Mouse (Mus musculus) midbrain, embryonic 14.5 days (tissue): ENCODE results near the gene Tmem198. TPM values are rescaled to one million over a fixed set of nuclear protein-coding genes. Genes with fewer than 3 reads are reported as not detected.
A peak's percentile ranks its signal among the peaks of the same experiment; 100 is the strongest.

ENCODE experiments used
- ATAC-seq: fragments of 200-750 bp; cut with Nextera tagmentation; 2 replicates; pipeline ENCODE4 v1.8.0; 2017; ENCODE audit warnings: moderate number of reproducible peaks, moderate library complexity; ENCODE audit not compliant: low FRiP score, low TSS enrichment
- DNase-seq: peaks from one replicate; pipeline ENCODE4 v3.0.0-alpha.2; 2015
- H3K27ac ChIP-seq: fragments of 300-500 bp; sonication (generic); replicated peaks from 2 replicates; pipeline ENCODE4 v1.5.1; 2014; ENCODE audit warnings: mild to moderate bottlenecking, low read depth, low read length, moderate library complexity
- H3K27me3 ChIP-seq: fragments of 300-500 bp; sonication (generic); 2 replicates; pipeline ENCODE4 v1.6.1; 2014; ENCODE audit warnings: low read length, control low read depth, mixed read lengths; ENCODE audit not compliant: control insufficient read depth, insufficient read depth
- H3K36me3 ChIP-seq: fragments of 300-500 bp; sonication (generic); 2 replicates; pipeline ENCODE4 v1.6.1; 2014; ENCODE audit warnings: low read length, control low read depth; ENCODE audit not compliant: control insufficient read depth, insufficient read depth
- H3K4me1 ChIP-seq: fragments of 300-500 bp; sonication (generic); 2 replicates; pipeline ENCODE4 v1.6.1; 2014; ENCODE audit warnings: mild to moderate bottlenecking, antibody characterized with exemption, low read length, control low read depth; ENCODE audit not compliant: control insufficient read depth, insufficient read depth
- H3K4me2 ChIP-seq: fragments of 300-500 bp; sonication (generic); 2 replicates; pipeline ENCODE4 v1.6.1; 2014; ENCODE audit warnings: mild to moderate bottlenecking, low read length, moderate library complexity
- H3K4me3 ChIP-seq: fragments of 300-500 bp; sonication (generic); replicated peaks from 2 replicates; pipeline ENCODE4 v1.5.1; 2014; ENCODE audit warnings: low read depth, low read length
- H3K9ac ChIP-seq: fragments of 300-500 bp; sonication (generic); replicated peaks from 2 replicates; pipeline ENCODE4 v1.6.1; 2014; ENCODE audit warnings: mild to moderate bottlenecking, low read length, moderate library complexity
- H3K9me3 ChIP-seq: fragments of 300-500 bp; sonication (generic); 2 replicates; pipeline ENCODE4 v1.6.1; 2016; ENCODE audit warnings: low read length, control low read depth, mixed read lengths; ENCODE audit not compliant: control insufficient read depth
- WGBS: fragments of 180-500 bp; shearing (Covaris S2); extraction: QIAGEN DNeasy Blood & Tissue Kit; methylation state at CpG from one replicate; pipeline ENCODE4 v1.1.7; 2014; 5-methylcytosine and 5-hydroxymethylcytosine counted together
- polyA plus RNA-seq: library from polyadenylated mRNA; unstranded; fragments of >200 nt; fragmentation: Nextera tagmentation; extraction: Ambion mirVana; gene quantifications from 2 replicates; pipeline ENCODE4 v1.2.1, GENCODE M21; 2014

The Tmem198 gene
- polyA plus RNA-seq, 1 experiment from 2014 or later = 42.9 TPM

- ATAC-seq (peak; percentile 70), DNase-seq (peak; percentile 84)
- H3K9ac ChIP-seq = peak overlapping the region; percentile 45; the same call in 1 of the 2 replicates
- no peak overlapping the region for H3K27ac ChIP-seq
- peaks cover 50% of the 10 kb centered on the region for H3K36me3 ChIP-seq
- H3K4me1 ChIP-seq = peaks cover 18% of the 10 kb centered on the region
- peak overlapping the region; percentile 45 for H3K4me3 ChIP-seq
- 1% methylated on average over 62 of the region's 62 CpGs for WGBS
- H3K4me2 ChIP-seq = peak overlapping the region; percentile 86
- no peaks in the 10 kb centered on the region for H3K9me3 ChIP-seq
- peaks cover 46% of the 10 kb centered on the region for H3K27me3 ChIP-seq
Observed at GRCm38 (mm10) chr1:75487405-75488161, 8.3 kb downstream of the Tmem198 start.

DNA sequence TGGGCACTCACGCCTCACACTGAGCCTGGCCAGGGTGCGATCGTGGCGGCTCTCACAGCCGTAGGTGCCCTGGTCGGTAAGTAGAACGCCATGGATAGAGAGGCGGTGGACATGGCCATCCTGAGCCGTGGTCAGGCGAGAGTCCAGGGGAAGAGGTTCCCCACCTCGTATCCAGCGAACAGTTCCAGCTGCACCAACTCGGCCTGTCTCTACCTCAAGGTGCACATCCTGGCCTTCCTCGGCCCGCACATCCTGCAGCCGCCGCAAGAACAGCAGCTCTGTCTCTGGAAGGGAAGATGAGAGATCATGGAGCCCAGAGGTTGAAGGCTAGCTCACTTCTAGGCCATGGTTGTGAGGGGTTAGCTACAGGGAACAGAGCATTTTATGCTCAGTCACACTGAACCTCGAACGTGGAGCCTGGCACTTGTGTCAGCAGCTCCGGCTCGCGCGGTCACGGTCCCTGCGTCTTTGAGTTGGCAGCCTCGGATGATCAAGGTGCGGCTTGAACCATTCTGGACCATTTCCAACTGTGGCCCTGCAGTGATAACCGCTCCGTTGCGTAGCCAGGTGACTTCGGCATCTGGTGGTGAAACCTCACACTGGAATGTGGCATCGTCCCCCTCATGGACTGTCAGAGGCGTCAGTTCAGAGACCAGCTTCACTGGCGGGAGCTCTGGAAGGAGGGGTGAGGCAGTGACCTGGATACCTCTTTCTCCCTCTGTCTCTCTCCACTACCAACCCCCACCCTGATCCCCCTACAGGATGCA is 11.6 kb downstream of the Tmem198 start:
- H3K4me3 ChIP-seq = no peak overlapping the region
- peaks cover 16% of the 10 kb centered on the region for H3K36me3 ChIP-seq
- no peaks in the 10 kb centered on the region for H3K9me3 ChIP-seq
- no peak overlapping the region for H3K27ac ChIP-seq
- H3K4me1 ChIP-seq = peaks cover 21% of the 10 kb centered on the region
- no peak overlapping the region for H3K4me2 ChIP-seq
- H3K9ac ChIP-seq = no peak overlapping the region
- ATAC-seq (no peak), DNase-seq (no peak)
- WGBS = 83% methylated on average over 34 of the region's 34 CpGs
- peaks cover 28% of the 10 kb centered on the region for H3K27me3 ChIP-seq

- Histone ChIP-seq H3K4me1 (0 out of 2 replicates have a peak, but pooled peaks cover 10% of the 10 kb centered on the region), H3K9ac (no peak overlapping the region), H3K4me3 (no peak overlapping the region), H3K9me3 (no peaks in the 10 kb centered on the region), H3K27ac (no peak overlapping the region), H3K36me3 (peaks cover 12% of the 10 kb centered on the region), H3K27me3 (peaks cover 13% of the 10 kb centered on the region), H3K4me2 (no peak overlapping the region)
- WGBS = 39% methylated on average over 24 of the region's 24 CpGs
- ATAC-seq (no peak), DNase-seq (no peak)
Observed at GRCm38 (mm10) chr1:75492579-75493170, 13.3 kb downstream of the Tmem198 start.

GRCm38 (mm10) chr1:75494878-75495548 is 15.7 kb downstream of the Tmem198 start:
- H3K4me2 ChIP-seq = no peak overlapping the region
- no peak overlapping the region for H3K4me3 ChIP-seq
- H3K27me3 ChIP-seq = no peaks in the 10 kb centered on the region
- WGBS = 36% methylated on average over 12 of the region's 12 CpGs
- no peaks in the 10 kb centered on the region for H3K9me3 ChIP-seq
- peaks cover 26% of the 10 kb centered on the region for H3K36me3 ChIP-seq
- peak; percentile 81 for DNase-seq
- H3K4me1 ChIP-seq = 0 out of 2 replicates have a peak, but pooled peaks cover 3% of the 10 kb centered on the region
- no peak for ATAC-seq
- H3K9ac ChIP-seq = no peak overlapping the region
- no peak overlapping the region for H3K27ac ChIP-seq

- Histone ChIP-seq H3K36me3 (peaks cover 37% of the 10 kb centered on the region), H3K27ac (no peak overlapping the region), H3K4me1 (0 out of 2 replicates have a peak, but pooled peaks cover 3% of the 10 kb centered on the region), H3K9me3 (no peaks in the 10 kb centered on the region), H3K27me3 (0 out of 2 replicates have a peak, but pooled peaks cover 5% of the 10 kb centered on the region), H3K4me3 (no peak overlapping the region), H3K9ac (no peak overlapping the region), H3K4me2 (no peak overlapping the region)
- no peak for DNase-seq
- ATAC-seq = no peak
- WGBS = 90% methylated on average over 4 of the region's 4 CpGs
Observed at GRCm38 (mm10) chr1:75498897-75499296, 19.6 kb downstream of the Tmem198 start.

DNA sequence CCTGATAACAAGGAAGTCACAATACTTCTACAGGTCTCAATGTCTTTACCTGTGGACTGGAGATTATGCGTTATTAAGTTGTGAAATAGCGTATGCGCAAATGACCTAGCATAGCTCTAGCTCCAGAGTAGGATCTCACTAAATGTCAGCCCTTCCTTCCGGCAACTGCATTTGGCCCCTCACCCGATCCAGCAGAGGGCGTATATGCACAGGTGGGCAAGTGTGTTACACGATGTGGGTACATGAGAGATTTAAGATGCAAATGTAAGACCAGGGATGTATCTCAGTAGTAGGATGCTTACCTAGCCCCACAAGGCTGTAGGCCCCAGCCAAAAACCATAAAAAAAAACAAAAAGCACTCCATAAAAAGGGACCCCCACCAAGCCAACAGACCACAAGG is 20.1 kb downstream of the Tmem198 start:
- 0 out of 2 replicates have a peak, but pooled peaks cover 5% of the 10 kb centered on the region for H3K4me1 ChIP-seq
- H3K4me2 ChIP-seq = no peak overlapping the region
- H3K9me3 ChIP-seq = no peaks in the 10 kb centered on the region
- H3K27ac ChIP-seq = no peak overlapping the region
- DNase-seq = no peak
- peaks cover 37% of the 10 kb centered on the region for H3K36me3 ChIP-seq
- no peak for ATAC-seq
- WGBS = 86% methylated on average over 7 of the region's 7 CpGs
- no peak overlapping the region for H3K9ac ChIP-seq
- H3K27me3 ChIP-seq = 0 out of 2 replicates have a peak, but pooled peaks cover 5% of the 10 kb centered on the region
- H3K4me3 ChIP-seq = no peak overlapping the region

GRCm38 (mm10) chr1:75501905-75502304 is 22.6 kb downstream of the Tmem198 start:
- peaks cover 15% of the 10 kb centered on the region for H3K4me1 ChIP-seq
- H3K27ac ChIP-seq = no peak overlapping the region
- no peak for DNase-seq
- no peak overlapping the region for H3K4me3 ChIP-seq
- ATAC-seq = no peak
- 0 out of 2 replicates have a peak, but pooled peaks cover 5% of the 10 kb centered on the region for H3K27me3 ChIP-seq
- H3K4me2 ChIP-seq = no peak overlapping the region
- 96% methylated on average over 9 of the region's 9 CpGs for WGBS
- H3K36me3 ChIP-seq = peaks cover 37% of the 10 kb centered on the region
- no peak overlapping the region for H3K9ac ChIP-seq
- no peaks in the 10 kb centered on the region for H3K9me3 ChIP-seq

- H3K27ac ChIP-seq = no peak overlapping the region
- H3K9me3 ChIP-seq = no peaks in the 10 kb centered on the region
- H3K36me3 ChIP-seq = peaks cover 37% of the 10 kb centered on the region
- H3K4me1 ChIP-seq = peaks cover 18% of the 10 kb centered on the region
- DNase-seq (no peak), ATAC-seq (no peak)
- no peak overlapping the region for H3K4me2 ChIP-seq
- no peak overlapping the region for H3K4me3 ChIP-seq
- 0 out of 2 replicates have a peak, but pooled peaks cover 5% of the 10 kb centered on the region for H3K27me3 ChIP-seq
- H3K9ac ChIP-seq = no peak overlapping the region
- WGBS = 89% methylated on average over 25 of the region's 25 CpGs
Observed at GRCm38 (mm10) chr1:75502945-75503650, 23.8 kb downstream of the Tmem198 start.
